Mouse (Mus musculus) midbrain, embryonic 15.5 days (tissue): ENCODE measurements around the gene Gpr61. TPM values are rescaled to one million over a fixed set of nuclear protein-coding genes. Genes with fewer than 3 reads are reported as not detected.

Experiments
- ATAC-seq: fragments of 200-750 bp; cut with Nextera tagmentation; replicated peaks from 2 replicates; pipeline ENCODE4 v1.8.0; 2017; ENCODE audit warnings: moderate TSS enrichment
- H3K27ac ChIP-seq: fragments of 300-500 bp; sonication (generic); 2 replicates; pipeline ENCODE4 v1.5.1; 2015; ENCODE audit warnings: mild to moderate bottlenecking, inconsistent platforms
- H3K27me3 ChIP-seq: fragments of 300-500 bp; sonication (generic); replicated peaks from 2 replicates; pipeline ENCODE4 v1.6.1; 2015; ENCODE audit warnings: inconsistent platforms
- H3K36me3 ChIP-seq: fragments of 300-500 bp; sonication (generic); replicated peaks from 2 replicates; pipeline ENCODE4 v1.6.1; 2015; ENCODE audit warnings: inconsistent platforms
- H3K4me1 ChIP-seq: fragments of 300-500 bp; sonication (generic); 2 replicates; pipeline ENCODE4 v1.6.1; 2015; ENCODE audit warnings: inconsistent platforms
- H3K4me2 ChIP-seq: fragments of 300-500 bp; sonication (generic); 2 replicates; pipeline ENCODE4 v1.6.1; 2015; ENCODE audit warnings: inconsistent platforms, mild to moderate bottlenecking, moderate library complexity
- H3K4me3 ChIP-seq: fragments of 300-500 bp; sonication (generic); 2 replicates; pipeline ENCODE4 v1.5.1; 2015; ENCODE audit warnings: mild to moderate bottlenecking, inconsistent platforms
- H3K9ac ChIP-seq: fragments of 300-500 bp; sonication (generic); 2 replicates; pipeline ENCODE4 v1.6.1; 2015; ENCODE audit warnings: mild to moderate bottlenecking, inconsistent platforms
- H3K9me3 ChIP-seq: fragments of 300-500 bp; sonication (generic); 2 replicates; pipeline ENCODE4 v1.6.1; 2016; ENCODE audit warnings: inconsistent platforms
- WGBS: fragments of 180-500 bp; shearing (Covaris S2); methylation state at CpG from one replicate; pipeline ENCODE4 v1.1.7; 2015; ENCODE audit warnings: mixed read lengths; 5-methylcytosine and 5-hydroxymethylcytosine counted together
- polyA plus RNA-seq: library from polyadenylated mRNA; unstranded; fragments of >200 nt; fragmentation: Nextera tagmentation; extraction: Ambion mirVana; gene quantifications from 2 replicates; pipeline ENCODE4 v1.2.1, GENCODE M21; 2015

Gpr61 gene
- polyA plus RNA-seq, 1 experiment from 2014 or later, result 5.7 TPM

DNA sequence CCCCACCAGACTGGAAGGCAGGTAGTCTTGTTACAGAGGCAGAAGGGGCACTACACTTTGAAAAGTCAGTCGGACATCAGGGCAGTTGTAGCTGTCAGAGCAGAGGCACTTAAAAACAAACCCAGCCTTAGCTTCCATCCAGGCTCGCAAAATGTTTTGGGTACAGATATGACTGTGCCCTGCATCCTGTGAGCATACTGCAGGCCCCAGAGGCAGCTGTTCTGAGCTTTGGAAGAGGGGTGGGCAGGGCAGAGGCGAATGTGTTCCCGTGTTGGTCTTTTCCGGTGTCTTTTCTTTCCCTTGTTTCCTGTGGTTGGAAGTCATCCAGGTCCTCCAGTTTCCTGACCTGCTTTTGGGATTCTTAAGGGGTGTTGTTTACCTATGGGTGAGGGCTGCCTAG lies 35.2 kb upstream of the Gpr61 start:
- H3K4me1 ChIP-seq, result peaks cover 30% of the 10 kb centered on the region
- H3K27ac ChIP-seq, result no peak overlapping the region
- H3K4me3 ChIP-seq, result no peak overlapping the region
- no peaks in the 10 kb centered on the region for H3K9me3 ChIP-seq
- no peak overlapping the region for H3K9ac ChIP-seq
- H3K36me3 ChIP-seq, result 0 out of 2 replicates have a peak, but pooled peaks cover 2% of the 10 kb centered on the region
- ATAC-seq, result no peak
- H3K27me3 ChIP-seq, result no peaks in the 10 kb centered on the region
- no peak overlapping the region for H3K4me2 ChIP-seq
- 76% methylated on average over 5 of the region's 5 CpGs for WGBS

DNA sequence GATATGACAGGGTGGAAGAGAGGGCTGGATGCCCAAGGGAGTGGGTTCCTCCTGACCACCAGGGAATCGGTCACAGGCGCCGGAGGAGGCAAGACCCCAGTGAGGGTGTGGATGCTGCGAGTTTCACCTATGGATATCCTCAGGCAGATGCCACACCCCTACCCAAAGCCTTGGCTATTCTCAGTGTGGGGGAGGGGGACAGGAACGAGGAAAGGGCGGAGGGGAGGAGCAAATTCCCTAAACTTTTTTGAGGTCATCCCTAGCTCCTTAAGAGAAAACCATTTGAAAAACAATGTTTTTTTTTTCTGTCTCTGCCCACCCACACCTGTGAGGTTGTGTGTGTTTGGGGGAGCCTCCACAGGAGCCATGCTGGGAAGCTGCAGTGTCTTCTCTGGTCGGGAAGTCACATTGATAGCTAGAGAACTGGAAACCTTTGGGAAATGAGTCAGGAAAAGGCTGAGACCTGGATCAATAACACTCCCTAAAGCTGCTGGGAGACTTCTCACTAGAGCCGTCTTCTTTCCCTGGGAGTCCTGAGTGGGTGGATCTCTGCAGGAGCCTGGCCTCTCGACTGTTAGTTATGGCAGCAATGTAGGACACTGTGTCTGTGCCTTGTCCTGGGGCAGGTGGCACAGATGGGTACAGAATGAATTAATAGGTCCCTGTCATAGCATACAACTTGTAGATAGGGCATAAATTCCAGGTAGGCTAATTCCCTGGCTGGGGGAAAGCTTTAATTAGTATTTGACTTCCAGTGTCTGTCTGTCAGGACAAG lies 34.2 kb upstream of the Gpr61 start:
- H3K27ac ChIP-seq, result no peak overlapping the region
- no peak overlapping the region for H3K9ac ChIP-seq
- 0 out of 2 replicates have a peak, but pooled peaks cover 2% of the 10 kb centered on the region for H3K36me3 ChIP-seq
- H3K9me3 ChIP-seq, result no peaks in the 10 kb centered on the region
- ATAC-seq, result no peak
- H3K4me3 ChIP-seq, result no peak overlapping the region
- 74% methylated on average over 9 of the region's 9 CpGs for WGBS
- H3K4me1 ChIP-seq, result peaks cover 30% of the 10 kb centered on the region
- H3K27me3 ChIP-seq, result 0 out of 2 replicates have a peak, but pooled peaks cover 3% of the 10 kb centered on the region
- H3K4me2 ChIP-seq, result no peak overlapping the region

DNA sequence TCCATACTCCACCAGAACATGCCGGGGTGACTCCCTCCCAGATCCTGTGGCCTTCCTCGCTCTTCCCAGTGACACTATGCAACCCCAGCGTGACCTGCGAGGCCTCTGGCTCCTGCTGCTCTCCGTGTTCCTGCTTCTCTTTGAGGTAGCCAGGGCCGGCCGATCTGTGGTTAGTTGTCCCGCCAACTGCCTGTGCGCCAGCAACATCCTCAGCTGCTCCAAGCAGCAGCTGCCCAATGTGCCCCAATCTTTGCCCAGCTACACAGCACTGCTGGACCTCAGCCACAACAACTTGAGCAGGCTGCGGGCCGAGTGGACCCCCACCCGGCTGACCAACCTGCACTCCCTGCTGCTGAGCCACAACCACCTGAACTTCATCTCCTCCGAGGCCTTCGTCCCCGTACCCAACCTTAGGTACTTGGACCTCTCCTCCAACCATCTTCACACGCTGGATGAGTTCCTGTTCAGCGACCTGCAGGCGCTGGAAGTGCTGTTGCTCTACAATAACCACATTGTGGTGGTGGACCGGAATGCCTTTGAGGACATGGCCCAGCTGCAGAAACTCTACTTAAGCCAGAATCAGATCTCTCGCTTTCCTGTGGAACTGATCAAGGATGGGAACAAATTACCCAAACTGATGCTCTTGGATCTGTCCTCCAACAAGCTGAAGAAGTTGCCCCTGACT lies 32.6 kb upstream of the Gpr61 start:
- ATAC-seq, result peak; percentile 31
- Histone ChIP-seq H3K4me1 (peaks cover 30% of the 10 kb centered on the region), H3K27ac (no peak overlapping the region), H3K36me3 (0 out of 2 replicates have a peak, but pooled peaks cover 2% of the 10 kb centered on the region), H3K9ac (peak overlapping the region; percentile 88; the same call in 1 of the 2 replicates), H3K4me2 (peak overlapping the region; percentile 88), H3K27me3 (0 out of 2 replicates have a peak, but pooled peaks cover 3% of the 10 kb centered on the region), H3K4me3 (peak overlapping the region; percentile 89), H3K9me3 (no peaks in the 10 kb centered on the region)
- 63% methylated on average over 20 of the region's 20 CpGs for WGBS

DNA sequence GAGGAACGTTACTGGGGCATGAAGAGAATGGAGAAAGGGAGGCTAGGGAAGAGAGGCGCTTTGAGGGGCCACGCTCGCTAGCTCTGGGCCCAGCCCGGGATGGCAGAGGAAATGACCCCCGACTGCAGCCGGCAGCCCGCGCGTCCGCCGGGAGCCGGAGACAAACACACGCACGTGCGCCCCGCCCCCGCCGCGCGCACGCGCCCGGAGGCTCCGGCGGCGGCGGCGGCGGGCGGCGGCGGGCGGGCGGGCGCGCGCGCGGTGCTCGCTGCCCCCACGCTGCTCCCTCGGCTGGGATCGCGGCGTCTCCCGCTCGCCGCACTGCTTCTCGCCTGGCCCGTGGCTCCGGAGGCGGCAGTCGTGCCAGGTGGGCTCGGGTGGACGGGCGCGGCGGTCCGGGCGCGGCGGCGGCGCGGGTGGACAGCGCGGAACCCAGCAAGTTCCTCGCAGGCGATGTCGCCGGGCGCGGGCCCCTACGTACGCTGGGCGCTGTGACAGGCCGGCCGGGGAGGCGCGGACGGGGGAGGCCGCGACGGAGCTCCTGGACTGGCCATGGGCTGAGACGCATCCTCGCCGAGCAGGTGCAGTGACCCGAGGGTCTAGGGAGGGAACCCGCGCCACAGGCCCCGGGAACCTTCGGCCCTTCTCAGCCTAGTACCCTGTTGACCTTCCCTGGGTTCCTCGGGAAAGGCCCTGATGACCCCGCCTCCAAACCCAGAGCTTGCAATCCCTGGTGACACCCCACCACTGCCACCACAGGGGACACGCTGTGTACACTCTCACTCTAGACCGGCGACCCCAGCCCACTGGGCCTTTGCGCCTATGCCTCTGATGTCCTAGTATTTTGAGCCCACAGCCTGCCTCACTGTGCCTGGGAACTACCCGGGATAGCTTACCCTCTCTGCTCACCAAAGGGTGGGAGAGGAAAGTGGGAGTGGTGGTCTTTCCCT lies 31.7 kb upstream of the Gpr61 start, which contains the start of gene Amigo1:
Gene Amigo1, plus strand, starts transcription at position 238 of the 950 bp plus-strand sequence.
- peak; percentile 67 for ATAC-seq
- peak within 1 kb of the TSS; percentile 88 for H3K9ac ChIP-seq
- WGBS, result 1% methylated on average over 89 of the region's 100 CpGs
- peak within 1 kb of the TSS; percentile 89 for H3K4me3 ChIP-seq
- H3K4me2 ChIP-seq, result peak within 1 kb of the TSS; percentile 88
- no peaks in the 10 kb centered on the region for H3K9me3 ChIP-seq
- 0 out of 2 replicates have a peak, but pooled peaks cover 3% of the 10 kb centered on the region for H3K27me3 ChIP-seq
- H3K36me3 ChIP-seq, result 0 out of 2 replicates have a peak, but pooled peaks cover 2% of the 10 kb centered on the region
- peaks cover 30% of the 10 kb centered on the region for H3K4me1 ChIP-seq
- H3K27ac ChIP-seq, result peak within 1 kb of the TSS; percentile 66

GRCm38 (mm10) chr3:108185460-108186097 lies 30.9 kb upstream of the Gpr61 start:
- Histone ChIP-seq H3K9me3 (no peaks in the 10 kb centered on the region), H3K36me3 (no peaks in the 10 kb centered on the region), H3K4me2 (peak overlapping the region; percentile 88), H3K27me3 (0 out of 2 replicates have a peak, but pooled peaks cover 3% of the 10 kb centered on the region), H3K4me3 (peak overlapping the region; percentile 89), H3K4me1 (peaks cover 30% of the 10 kb centered on the region), H3K9ac (peak overlapping the region; percentile 88), H3K27ac (no peak overlapping the region)
- 4% methylated on average over 16 of the region's 16 CpGs for WGBS
- ATAC-seq, result peak; percentile 46; the same call in 1 of the 2 replicates

- 0 out of 2 replicates have a peak, but pooled peaks cover 3% of the 10 kb centered on the region for H3K27me3 ChIP-seq
- H3K4me3 ChIP-seq, result no peak overlapping the region
- no peak overlapping the region for H3K27ac ChIP-seq
- no peak overlapping the region for H3K9ac ChIP-seq
- no peak for ATAC-seq
- H3K4me1 ChIP-seq, result peaks cover 30% of the 10 kb centered on the region
- H3K4me2 ChIP-seq, result no peak overlapping the region
- no peaks in the 10 kb centered on the region for H3K9me3 ChIP-seq
- H3K36me3 ChIP-seq, result no peaks in the 10 kb centered on the region
- WGBS, result 78% methylated on average over 3 of the region's 3 CpGs
These were observed 30.1 kb upstream of the Gpr61 start for GRCm38 (mm10) chr3:108184742-108185141.

DNA sequence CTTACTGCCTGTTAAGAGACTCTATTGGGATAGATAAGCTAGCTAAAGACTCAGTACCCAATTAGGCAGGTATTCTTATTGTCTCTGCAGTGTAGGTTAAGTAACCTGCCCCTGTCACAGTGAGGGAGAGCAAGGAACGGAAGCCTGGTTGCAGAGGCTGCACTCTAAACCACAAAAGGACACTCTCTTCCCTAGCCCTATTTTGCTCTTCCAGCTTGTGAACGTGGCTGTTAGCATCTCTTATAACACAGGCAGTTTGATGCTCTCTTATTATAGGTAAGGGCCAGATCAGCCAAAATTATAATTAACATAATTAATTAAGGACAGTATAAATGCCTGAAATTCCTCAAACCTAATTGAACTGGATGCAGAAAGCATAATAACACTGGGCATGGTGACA lies 25.8 kb upstream of the Gpr61 start:
- ATAC-seq, result no peak
- no peak overlapping the region for H3K9ac ChIP-seq
- H3K27me3 ChIP-seq, result 0 out of 2 replicates have a peak, but pooled peaks cover 3% of the 10 kb centered on the region
- WGBS, result 54% methylated on average over 2 of the region's 2 CpGs
- H3K4me1 ChIP-seq, result peaks cover 3% of the 10 kb centered on the region; the same call in 1 of the 2 replicates
- no peak overlapping the region for H3K4me2 ChIP-seq
- H3K36me3 ChIP-seq, result no peaks in the 10 kb centered on the region
- no peak overlapping the region for H3K27ac ChIP-seq
- no peaks in the 10 kb centered on the region for H3K9me3 ChIP-seq
- H3K4me3 ChIP-seq, result no peak overlapping the region

GRCm38 (mm10) chr3:108178756-108179715 lies 24.4 kb upstream of the Gpr61 start:
- H3K4me3 ChIP-seq, result no peak overlapping the region
- H3K9me3 ChIP-seq, result no peaks in the 10 kb centered on the region
- no peak overlapping the region for H3K4me2 ChIP-seq
- WGBS, result 80% methylated on average over 7 of the region's 7 CpGs
- H3K9ac ChIP-seq, result no peak overlapping the region
- ATAC-seq, result no peak
- peaks cover 14% of the 10 kb centered on the region for H3K4me1 ChIP-seq
- no peaks in the 10 kb centered on the region for H3K27me3 ChIP-seq
- H3K27ac ChIP-seq, result no peak overlapping the region
- H3K36me3 ChIP-seq, result no peaks in the 10 kb centered on the region

DNA sequence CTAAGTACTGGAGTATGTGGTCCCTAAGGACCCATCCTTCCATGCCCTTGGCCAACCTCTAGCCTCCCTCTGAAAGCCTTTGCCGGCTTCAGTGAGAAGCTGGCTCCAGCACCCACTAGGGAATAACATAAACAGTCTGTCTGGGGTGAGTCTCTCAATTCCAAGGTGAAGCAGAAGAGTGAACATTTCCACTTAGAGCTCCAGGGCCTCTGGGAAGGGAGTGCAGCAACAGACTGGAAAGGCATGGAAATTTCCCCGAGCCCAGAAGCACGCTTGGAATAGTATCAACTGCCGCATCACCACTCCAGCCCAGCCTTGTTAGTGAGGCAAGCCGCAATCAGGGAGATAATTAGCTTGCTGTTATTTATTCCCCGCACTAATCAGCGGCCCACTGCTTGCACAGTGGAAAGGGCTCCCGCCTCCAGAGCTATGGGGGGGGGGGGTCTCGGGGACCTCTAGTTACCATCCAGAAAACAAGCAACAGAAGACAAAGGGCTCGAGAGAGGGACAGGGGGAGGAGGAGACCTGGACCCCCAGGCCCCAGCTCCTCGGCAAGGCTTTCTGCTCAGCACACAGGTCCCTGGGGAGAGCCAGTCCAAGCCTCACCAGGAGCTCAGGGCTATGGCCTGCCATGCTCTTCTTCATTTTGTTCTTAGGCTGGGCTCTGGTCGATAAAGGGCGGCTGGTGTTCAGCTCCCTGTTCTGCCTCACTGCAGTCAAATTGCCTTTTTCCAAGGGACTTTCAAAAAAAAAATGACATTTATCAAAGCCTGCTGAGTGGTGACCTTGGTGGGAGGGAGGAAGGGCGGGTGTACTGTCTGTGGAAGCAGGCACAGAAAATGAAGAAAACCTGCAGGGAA lies 20.2 kb upstream of the Gpr61 start:
- Histone ChIP-seq H3K27ac (peak overlapping the region; percentile 75), H3K4me1 (peaks cover 16% of the 10 kb centered on the region), H3K9me3 (no peaks in the 10 kb centered on the region), H3K4me3 (no peak overlapping the region), H3K4me2 (peak overlapping the region; percentile 32), H3K27me3 (no peaks in the 10 kb centered on the region), H3K9ac (no peak overlapping the region), H3K36me3 (no peaks in the 10 kb centered on the region)
- WGBS, result 16% methylated on average over 14 of the region's 14 CpGs
- peak; percentile 84 for ATAC-seq

DNA sequence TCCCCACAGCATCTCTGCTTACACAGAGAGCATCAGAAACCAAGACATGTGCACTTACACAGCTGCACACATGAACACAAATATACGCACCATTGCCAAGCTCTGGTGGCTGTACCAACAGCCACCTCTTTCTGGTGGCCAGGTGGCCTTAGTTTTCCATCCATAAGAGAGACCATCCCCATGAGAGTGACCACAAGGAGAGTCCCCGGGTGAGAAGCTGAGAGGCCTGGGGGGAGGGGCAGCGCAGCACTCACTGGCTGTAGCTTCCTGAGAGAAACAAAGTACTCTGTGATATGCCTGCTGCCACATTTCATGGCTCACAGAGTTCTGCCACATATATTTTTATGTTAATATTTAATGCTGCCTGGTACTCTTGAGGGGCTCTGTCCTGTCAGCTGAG lies 14.5 kb upstream of the Gpr61 start:
- ATAC-seq, result no peak
- peaks cover 34% of the 10 kb centered on the region for H3K4me1 ChIP-seq
- 0 out of 2 replicates have a peak overlapping the region, but pooled peaks have one; percentile 10 for H3K9ac ChIP-seq
- no peaks in the 10 kb centered on the region for H3K9me3 ChIP-seq
- H3K4me2 ChIP-seq, result no peak overlapping the region
- WGBS, result 39% methylated on average over 3 of the region's 3 CpGs
- H3K4me3 ChIP-seq, result no peak overlapping the region
- no peak overlapping the region for H3K27ac ChIP-seq
- no peaks in the 10 kb centered on the region for H3K36me3 ChIP-seq
- no peaks in the 10 kb centered on the region for H3K27me3 ChIP-seq
